Mouse (Mus musculus): Measurements from ENCODE around the gene Taar7d. TPM values are rescaled to one million over a fixed set of nuclear protein-coding genes. Genes with fewer than 3 reads are reported as not detected.
A peak's percentile ranks its signal among the peaks of the same experiment; 100 is the strongest.

Taar7d gene
- polyA plus RNA-seq (2014; fragmentation: Nextera tagmentation; extraction: Ambion mirVana) = not detected in 2 replicates

- H3K4me2 ChIP-seq (replicated peaks) = no peak within 1 kb of the TSS
- DNase-seq (ENCODE audit: low spot score) (no peak), ATAC-seq (ENCODE audit: low FRiP score) (no peak)
- no peaks in the 10 kb centered on the region for H3K4me1 ChIP-seq (replicated peaks; ENCODE audit: control insufficient read depth, insufficient read depth, low read length)
- no peaks in the 10 kb centered on the region for H3K36me3 ChIP-seq (replicated peaks; ENCODE audit: control insufficient read depth, insufficient read depth)
- no peak within 1 kb of the TSS for H3K4me3 ChIP-seq (replicated peaks; ENCODE audit: low read length)
- H3K27me3 ChIP-seq (ENCODE audit: control insufficient read depth, insufficient read depth, low read length) = no peaks in the 10 kb centered on the region
- H3K9me3 ChIP-seq (ENCODE audit: control insufficient read depth, low read length) = no peaks in the 10 kb centered on the region
- H3K9ac ChIP-seq = no peak within 1 kb of the TSS
- H3K27ac ChIP-seq = no peak within 1 kb of the TSS
Observed at GRCm38 (mm10) chr10:24026922-24027321, at the start of gene Taar7d. TSS of gene Taar7d (plus strand) at chr10:24027222.

- no peak for ATAC-seq (ENCODE audit: low FRiP score)
- no peak overlapping the region for H3K27ac ChIP-seq
- no peak overlapping the region for H3K4me2 ChIP-seq (replicated peaks)
- no peaks in the 10 kb centered on the region for H3K9me3 ChIP-seq (ENCODE audit: control insufficient read depth, low read length)
- no peak overlapping the region for H3K9ac ChIP-seq
- no peak overlapping the region for H3K4me3 ChIP-seq (replicated peaks; ENCODE audit: low read length)
- H3K4me1 ChIP-seq (replicated peaks; ENCODE audit: control insufficient read depth, insufficient read depth, low read length) = no peaks in the 10 kb centered on the region
- DNase-seq (ENCODE audit: low spot score) = no peak
- no peaks in the 10 kb centered on the region for H3K36me3 ChIP-seq (replicated peaks; ENCODE audit: control insufficient read depth, insufficient read depth)
- no peaks in the 10 kb centered on the region for H3K27me3 ChIP-seq (ENCODE audit: control insufficient read depth, insufficient read depth, low read length)
- WGBS = 37% methylated on average over 4 of the region's 4 CpGs
Observed at GRCm38 (mm10) chr10:23977958-23978357, 49.1 kb upstream of the Taar7d start.

- Histone ChIP-seq H3K9ac (no peak overlapping the region), H3K4me1 (replicated peaks; ENCODE audit: control insufficient read depth, insufficient read depth, low read length) (no peaks in the 10 kb centered on the region), H3K27ac (no peak overlapping the region), H3K4me3 (replicated peaks; ENCODE audit: low read length) (no peak overlapping the region), H3K36me3 (replicated peaks; ENCODE audit: control insufficient read depth, insufficient read depth) (no peaks in the 10 kb centered on the region), H3K27me3 (ENCODE audit: control insufficient read depth, insufficient read depth, low read length) (no peaks in the 10 kb centered on the region), H3K4me2 (replicated peaks) (no peak overlapping the region), H3K9me3 (ENCODE audit: control insufficient read depth, low read length) (no peaks in the 10 kb centered on the region)
- DNase-seq (ENCODE audit: low spot score) = peak; percentile 72
- ATAC-seq (ENCODE audit: low FRiP score) = peak; percentile 77
- 43% methylated on average over 16 of the region's 16 CpGs for WGBS
Observed at GRCm38 (mm10) chr10:23978901-23979705, 47.9 kb upstream of the Taar7d start.

- H3K36me3 ChIP-seq (replicated peaks; ENCODE audit: control insufficient read depth, insufficient read depth) = no peaks in the 10 kb centered on the region
- no peak within 1 kb of the TSS for H3K4me3 ChIP-seq (replicated peaks; ENCODE audit: low read length)
- DNase-seq (ENCODE audit: low spot score) (no peak), ATAC-seq (ENCODE audit: low FRiP score) (no peak)
- 71% methylated on average over 8 of the region's 8 CpGs for WGBS
- no peaks in the 10 kb centered on the region for H3K4me1 ChIP-seq (replicated peaks; ENCODE audit: control insufficient read depth, insufficient read depth, low read length)
- H3K27me3 ChIP-seq (ENCODE audit: control insufficient read depth, insufficient read depth, low read length) = no peaks in the 10 kb centered on the region
- H3K9ac ChIP-seq = no peak within 1 kb of the TSS
- no peaks in the 10 kb centered on the region for H3K9me3 ChIP-seq (ENCODE audit: control insufficient read depth, low read length)
- H3K4me2 ChIP-seq (replicated peaks) = no peak within 1 kb of the TSS
- H3K27ac ChIP-seq = no peak within 1 kb of the TSS
Observed at GRCm38 (mm10) chr10:23985546-23985945, 41.5 kb upstream of the Taar7d start, which contains the start of gene Taar6. TSS of gene Taar6 (minus strand) at chr10:23985646.

- H3K36me3 ChIP-seq (replicated peaks; ENCODE audit: control insufficient read depth, insufficient read depth) = no peaks in the 10 kb centered on the region
- no peaks in the 10 kb centered on the region for H3K27me3 ChIP-seq (ENCODE audit: control insufficient read depth, insufficient read depth, low read length)
- H3K27ac ChIP-seq = no peak overlapping the region
- no peak overlapping the region for H3K4me2 ChIP-seq (replicated peaks)
- no peaks in the 10 kb centered on the region for H3K9me3 ChIP-seq (ENCODE audit: control insufficient read depth, low read length)
- H3K4me1 ChIP-seq (replicated peaks; ENCODE audit: control insufficient read depth, insufficient read depth, low read length) = no peaks in the 10 kb centered on the region
- ATAC-seq (ENCODE audit: low FRiP score) (no peak), DNase-seq (ENCODE audit: low spot score) (no peak)
- H3K9ac ChIP-seq = no peak overlapping the region
- no peak overlapping the region for H3K4me3 ChIP-seq (replicated peaks; ENCODE audit: low read length)
- WGBS = 80% methylated on average over 5 of the region's 5 CpGs
Observed at GRCm38 (mm10) chr10:23986419-23986818, 40.6 kb upstream of the Taar7d start.

- ATAC-seq (ENCODE audit: low FRiP score) (no peak), DNase-seq (ENCODE audit: low spot score) (no peak)
- no peak within 1 kb of the TSS for H3K9ac ChIP-seq
- H3K4me1 ChIP-seq (replicated peaks; ENCODE audit: control insufficient read depth, insufficient read depth, low read length) = no peaks in the 10 kb centered on the region
- no peaks in the 10 kb centered on the region for H3K27me3 ChIP-seq (ENCODE audit: control insufficient read depth, insufficient read depth, low read length)
- no peak within 1 kb of the TSS for H3K27ac ChIP-seq
- 84% methylated on average over 3 of the region's 3 CpGs for WGBS
- H3K9me3 ChIP-seq (ENCODE audit: control insufficient read depth, low read length) = no peaks in the 10 kb centered on the region
- no peak within 1 kb of the TSS for H3K4me3 ChIP-seq (replicated peaks; ENCODE audit: low read length)
- no peak within 1 kb of the TSS for H3K4me2 ChIP-seq (replicated peaks)
- H3K36me3 ChIP-seq (replicated peaks; ENCODE audit: control insufficient read depth, insufficient read depth) = no peaks in the 10 kb centered on the region
Observed at GRCm38 (mm10) chr10:23993381-23993780, 33.6 kb upstream of the Taar7d start, which contains the start of gene Taar7a. TSS of gene Taar7a (minus strand) at chr10:23993481.

GRCm38 (mm10) chr10:23999639-24000038 is 27.4 kb upstream of the Taar7d start, which contains the start of gene Taar7b:
TSS of gene Taar7b (plus strand) at chr10:23999939.
- Histone ChIP-seq H3K4me2 (replicated peaks) (no peak within 1 kb of the TSS), H3K4me1 (replicated peaks; ENCODE audit: control insufficient read depth, insufficient read depth, low read length) (no peaks in the 10 kb centered on the region), H3K4me3 (replicated peaks; ENCODE audit: low read length) (no peak within 1 kb of the TSS), H3K9ac (no peak within 1 kb of the TSS), H3K27ac (no peak within 1 kb of the TSS), H3K27me3 (ENCODE audit: control insufficient read depth, insufficient read depth, low read length) (no peaks in the 10 kb centered on the region), H3K36me3 (replicated peaks; ENCODE audit: control insufficient read depth, insufficient read depth) (no peaks in the 10 kb centered on the region), H3K9me3 (ENCODE audit: control insufficient read depth, low read length) (no peaks in the 10 kb centered on the region)
- ATAC-seq (ENCODE audit: low FRiP score) (no peak), DNase-seq (ENCODE audit: low spot score) (no peak)
- 91% methylated on average over 1 of the region's 1 CpGs for WGBS

- DNase-seq (ENCODE audit: low spot score) (no peak), ATAC-seq (ENCODE audit: low FRiP score) (no peak)
- 85% methylated on average over 1 of the region's 1 CpGs for WGBS
- Histone ChIP-seq H3K9me3 (ENCODE audit: control insufficient read depth, low read length) (no peaks in the 10 kb centered on the region), H3K36me3 (replicated peaks; ENCODE audit: control insufficient read depth, insufficient read depth) (no peaks in the 10 kb centered on the region), H3K9ac (no peak overlapping the region), H3K27ac (no peak overlapping the region), H3K27me3 (ENCODE audit: control insufficient read depth, insufficient read depth, low read length) (no peaks in the 10 kb centered on the region), H3K4me3 (replicated peaks; ENCODE audit: low read length) (no peak overlapping the region), H3K4me1 (replicated peaks; ENCODE audit: control insufficient read depth, insufficient read depth, low read length) (no peaks in the 10 kb centered on the region), H3K4me2 (replicated peaks) (no peak overlapping the region)
Observed at GRCm38 (mm10) chr10:24006442-24006841, 20.6 kb upstream of the Taar7d start.

- no peak overlapping the region for H3K27ac ChIP-seq
- 58% methylated on average over 2 of the region's 2 CpGs for WGBS
- H3K36me3 ChIP-seq (replicated peaks; ENCODE audit: control insufficient read depth, insufficient read depth) = no peaks in the 10 kb centered on the region
Observed at GRCm38 (mm10) chr10:24007034-24007433, 20.0 kb upstream of the Taar7d start.

More at GRCm38 (mm10) chr10:24007034-24007433, 20.0 kb upstream of the Taar7d start:
- H3K9me3 ChIP-seq (ENCODE audit: control insufficient read depth, low read length) = no peaks in the 10 kb centered on the region
- no peak for ATAC-seq (ENCODE audit: low FRiP score)
- no peak overlapping the region for H3K9ac ChIP-seq
- no peaks in the 10 kb centered on the region for H3K27me3 ChIP-seq (ENCODE audit: control insufficient read depth, insufficient read depth, low read length)
- H3K4me3 ChIP-seq (replicated peaks; ENCODE audit: low read length) = no peak overlapping the region
- H3K4me2 ChIP-seq (replicated peaks) = no peak overlapping the region
- DNase-seq (ENCODE audit: low spot score) = no peak
- no peaks in the 10 kb centered on the region for H3K4me1 ChIP-seq (replicated peaks; ENCODE audit: control insufficient read depth, insufficient read depth, low read length)
